Mouse (Mus musculus) adrenal gland, postnatal 36 days (tissue): ENCODE data around the gene Bcor. TPM values are rescaled to one million over a fixed set of nuclear protein-coding genes. Genes with fewer than 3 reads are reported as not detected.

Experiments
- DNase-seq, 2 experiments: peaks; one replicate each; pipeline ENCODE4 v3.0.0; 2021; ENCODE audit warnings: mixed read lengths in 1 of 2
- total RNA-seq, 2 experiments: library from RNA; stranded (reverse); gene quantifications; 2 replicates each; pipeline ENCODE4 v1.2.3; 2021

The Bcor gene
- total RNA-seq, 2 experiments from 2014 or later = 14.5 to 16.0 TPM

GRCm38 (mm10) chrX:12086674-12087510, 73.3 kb downstream of the Bcor start:
- DNase-seq = peak; percentile 73 to 76

DNA sequence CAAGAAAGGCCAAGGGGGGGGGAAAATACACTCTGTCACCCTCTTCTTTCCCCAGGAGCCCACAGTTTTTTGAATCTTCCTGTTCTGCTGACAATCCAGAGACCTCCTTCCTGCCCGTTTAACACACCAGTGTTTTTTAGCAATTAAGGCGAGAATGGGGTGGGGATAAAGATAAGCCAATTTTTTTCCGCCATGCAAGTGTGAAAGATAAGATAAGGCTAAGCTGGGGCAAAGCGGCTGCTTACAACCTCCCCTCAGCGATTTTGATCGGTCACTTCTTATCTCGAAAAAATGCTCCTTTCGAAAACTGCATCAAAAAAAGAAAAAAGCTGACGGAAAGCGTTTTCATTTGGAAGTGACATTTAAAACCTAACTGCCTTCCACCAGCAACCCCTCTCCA, 74.2 kb downstream of the Bcor start:
- no peak for DNase-seq

DNA sequence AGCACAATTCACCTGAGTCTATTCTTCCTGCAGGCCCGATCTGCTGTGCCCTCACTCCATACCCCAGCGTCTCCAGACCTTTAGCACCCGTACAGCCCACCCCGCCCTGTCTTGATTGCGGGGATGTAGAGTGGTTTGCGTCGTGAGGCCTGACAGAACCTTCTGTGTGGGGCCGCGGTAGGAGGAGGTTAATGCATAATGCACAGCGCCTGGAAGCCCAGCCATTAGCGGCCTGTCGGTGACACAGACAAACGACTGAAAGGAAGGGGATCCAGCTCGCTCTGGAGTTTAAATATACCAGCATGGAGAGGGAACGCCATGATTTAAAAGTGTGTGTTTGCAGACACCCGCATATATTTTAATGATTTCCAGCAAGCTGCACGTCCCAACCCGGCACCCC, 74.9 kb downstream of the Bcor start:
- DNase-seq = no peak

- no peak for DNase-seq
Measured at GRCm38 (mm10) chrX:12084698-12085097, 75.5 kb downstream of the Bcor start.

- DNase-seq = no peak
Measured at GRCm38 (mm10) chrX:12083631-12084030, 76.5 kb downstream of the Bcor start.

- DNase-seq = no peak
Measured at GRCm38 (mm10) chrX:12082736-12083135, 77.4 kb downstream of the Bcor start.

DNA sequence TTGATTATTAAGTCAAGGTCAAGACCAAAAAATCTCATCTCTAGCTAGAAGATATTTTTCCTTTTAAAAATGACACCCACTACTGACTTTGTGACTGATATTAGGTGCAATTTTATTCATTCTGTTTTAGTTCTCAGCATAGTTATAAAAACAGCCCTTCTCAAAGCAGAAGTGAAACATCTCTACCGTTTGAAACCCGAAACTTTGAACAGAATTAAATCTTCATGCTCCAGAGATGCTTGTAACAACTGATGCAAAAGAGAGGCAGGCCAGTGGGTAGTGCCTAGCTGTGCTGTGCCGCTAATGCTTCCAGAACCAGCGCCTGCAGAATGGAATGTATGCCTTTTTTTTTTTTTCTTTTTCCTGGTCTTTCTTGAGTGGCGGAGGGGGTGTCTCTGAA, 78.0 kb downstream of the Bcor start:
- DNase-seq = no peak

GRCm38 (mm10) chrX:12081741-12082155, 78.4 kb downstream of the Bcor start:
- no peak for DNase-seq

DNA sequence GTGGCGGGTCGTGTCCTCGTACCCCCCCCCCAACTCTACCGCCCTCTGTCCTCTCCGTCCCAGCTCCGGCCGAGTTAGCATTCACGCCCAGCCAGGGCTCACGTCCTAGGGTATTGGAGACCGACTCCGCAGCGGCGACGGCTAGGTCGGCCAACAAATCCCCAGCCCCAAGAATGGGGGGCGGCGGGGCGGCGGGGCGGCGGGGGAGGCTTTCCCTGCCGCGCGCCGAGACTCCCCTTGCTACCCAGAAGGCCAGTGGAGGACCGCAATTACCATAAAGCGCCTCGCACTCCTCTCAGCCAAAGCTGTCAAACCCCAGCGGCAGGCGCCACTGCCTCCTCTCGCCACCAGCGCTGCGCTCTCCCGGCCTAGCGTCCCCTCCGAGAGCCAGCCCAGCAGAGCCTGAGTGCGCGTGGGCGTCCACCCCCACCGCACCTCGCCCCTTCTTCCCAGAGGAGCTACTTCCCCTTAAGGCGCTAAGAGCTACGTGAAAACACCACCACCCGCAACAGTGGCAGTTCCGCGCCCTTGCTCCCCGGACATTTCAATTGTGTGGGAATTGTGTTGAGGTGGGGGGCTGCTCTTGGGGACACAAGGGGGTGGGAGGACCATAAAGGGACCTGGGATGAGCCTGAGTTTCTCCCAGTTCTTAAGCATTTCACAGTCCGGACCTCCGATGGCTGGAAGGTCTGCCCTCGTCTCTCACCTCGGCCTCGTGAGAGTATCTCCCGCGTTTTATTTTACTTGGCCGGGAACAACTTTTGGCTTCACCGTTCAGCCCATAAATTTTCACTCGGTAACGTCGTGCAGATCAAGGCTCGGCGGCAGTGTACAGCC, 79.0 kb downstream of the Bcor start:
- DNase-seq = peak; percentile 49 to 56

- peak; percentile 76 to 85 for DNase-seq
Measured at GRCm38 (mm10) chrX:12080095-12080903, 79.9 kb downstream of the Bcor start.

- DNase-seq = peak; percentile 52 to 58
Measured at GRCm38 (mm10) chrX:12079309-12080094, 80.7 kb downstream of the Bcor start.

DNA sequence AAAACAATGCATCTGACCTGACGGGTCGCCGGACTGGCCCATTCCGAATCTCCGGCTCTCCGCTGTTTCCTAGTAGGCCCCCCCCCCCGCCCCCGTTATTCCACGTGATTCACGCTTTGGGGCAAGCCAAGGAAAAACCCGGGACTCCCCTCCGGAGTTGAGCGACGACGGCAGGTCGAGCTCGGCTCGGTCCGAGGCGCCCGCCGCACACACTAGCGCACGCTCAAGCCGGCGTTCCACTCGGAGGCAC, 81.2 kb downstream of the Bcor start:
- DNase-seq = no peak

GRCm38 (mm10) chrX:12078195-12079058, 81.7 kb downstream of the Bcor start:
- peak; percentile 48 to 57 for DNase-seq

GRCm38 (mm10) chrX:12077601-12077980, 82.6 kb downstream of the Bcor start:
- no peak for DNase-seq

- peak; percentile 77 to 80 for DNase-seq
Measured at GRCm38 (mm10) chrX:12076763-12077600, 83.2 kb downstream of the Bcor start.

- DNase-seq = peak in 1 of 2 experiments; percentile 69
Measured at GRCm38 (mm10) chrX:12072721-12073120, 87.4 kb downstream of the Bcor start.

- peak in 1 of 2 experiments; percentile 22 for DNase-seq
Measured at GRCm38 (mm10) chrX:12068978-12069724, 91.0 kb downstream of the Bcor start.

- peak; percentile 21 to 47 for DNase-seq
Measured at GRCm38 (mm10) chrX:12067851-12068510, 92.2 kb downstream of the Bcor start.
